Mouse (Mus musculus) kidney, embryonic 14.5 days (tissue): ENCODE measurements at regions not wholly inside any gene's neighbourhood (a gene's known extent, or its start where the extent isn't known, plus 50 kb on each side); places are given as distances from the start of the nearest gene placed in this dataset.

ENCODE experiments used
- ATAC-seq: fragments of 200-750 bp; cut with Nextera tagmentation; 2 replicates; pipeline ENCODE4 v1.8.0; 2017; ENCODE audit warnings: moderate number of reproducible peaks, mild to moderate bottlenecking, moderate TSS enrichment, moderate library complexity; ENCODE audit not compliant: low FRiP score, low TSS enrichment
- H3K27ac ChIP-seq: fragments of 300-500 bp; sonication (generic); 2 replicates; pipeline ENCODE4 v1.5.1; 2014; ENCODE audit warnings: low read depth, mild to moderate bottlenecking, low read length, moderate library complexity, mixed read lengths
- H3K27me3 ChIP-seq: fragments of 300-500 bp; sonication (generic); 2 replicates; pipeline ENCODE4 v1.6.1; 2014; ENCODE audit warnings: mild to moderate bottlenecking, low read length; ENCODE audit not compliant: control insufficient read depth, insufficient read depth
- H3K36me3 ChIP-seq: fragments of 300-500 bp; sonication (generic); 2 replicates; pipeline ENCODE4 v1.6.1; 2014; ENCODE audit warnings: low read length, mixed read lengths; ENCODE audit not compliant: control insufficient read depth, insufficient read depth
- H3K4me1 ChIP-seq: fragments of 300-500 bp; sonication (generic); 2 replicates; pipeline ENCODE4 v1.6.1; 2014; ENCODE audit warnings: low read length, mixed read lengths; ENCODE audit not compliant: control insufficient read depth, insufficient read depth
- H3K4me2 ChIP-seq: fragments of 300-500 bp; sonication (generic); replicated peaks from 2 replicates; pipeline ENCODE4 v1.6.1; 2014; ENCODE audit warnings: low read depth, mild to moderate bottlenecking, low read length
- H3K4me3 ChIP-seq: fragments of 300-500 bp; sonication (generic); 2 replicates; pipeline ENCODE4 v1.5.1; 2014; ENCODE audit warnings: mild to moderate bottlenecking, low read length
- H3K9ac ChIP-seq: fragments of 300-500 bp; sonication (generic); 2 replicates; pipeline ENCODE4 v1.6.1; 2014; ENCODE audit warnings: low read depth, mild to moderate bottlenecking, low read length, moderate library complexity
- H3K9me3 ChIP-seq: fragments of 300-500 bp; sonication (generic); 2 replicates; pipeline ENCODE4 v1.6.1; 2016; ENCODE audit warnings: low read length; ENCODE audit not compliant: control insufficient read depth
- WGBS: fragments of 180-500 bp; shearing (Covaris S2); extraction: QIAGEN DNeasy Blood & Tissue Kit; methylation state at CpG from one replicate; pipeline ENCODE4 v1.1.7; 2014; 5-methylcytosine and 5-hydroxymethylcytosine counted together

DNA sequence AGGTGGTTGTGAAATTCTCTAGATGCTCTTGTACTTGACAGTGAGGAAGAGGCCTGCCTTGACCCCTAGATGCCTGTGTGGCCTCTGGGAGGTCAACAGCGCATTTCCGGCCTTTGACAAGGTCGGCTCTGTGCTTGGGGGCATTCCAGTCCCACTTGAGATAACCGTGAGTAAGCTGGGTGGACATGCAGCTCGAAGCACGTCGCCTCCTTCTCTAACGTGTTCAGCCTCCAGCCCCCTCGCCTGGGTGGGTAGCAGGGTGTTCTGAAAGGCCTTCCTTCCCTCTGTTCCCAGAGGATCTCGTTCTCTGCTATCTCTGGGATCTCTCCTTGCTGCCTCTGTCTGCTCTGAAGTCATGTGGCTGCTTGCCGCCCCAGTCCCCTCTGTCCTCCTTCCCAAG, 70.2 kb upstream of the Slc38a2 start:
- Histone ChIP-seq H3K4me2 (no peak overlapping the region), H3K36me3 (no peaks in the 10 kb centered on the region), H3K9ac (no peak overlapping the region), H3K27ac (no peak overlapping the region; the same call in 1 of the 2 replicates), H3K27me3 (no peaks in the 10 kb centered on the region), H3K4me3 (no peak overlapping the region), H3K9me3 (0 out of 2 replicates have a peak, but pooled peaks cover 2% of the 10 kb centered on the region), H3K4me1 (0 out of 2 replicates have a peak, but pooled peaks cover 3% of the 10 kb centered on the region)
- 77% methylated on average over 11 of the region's 11 CpGs for WGBS
- no peak for ATAC-seq

DNA sequence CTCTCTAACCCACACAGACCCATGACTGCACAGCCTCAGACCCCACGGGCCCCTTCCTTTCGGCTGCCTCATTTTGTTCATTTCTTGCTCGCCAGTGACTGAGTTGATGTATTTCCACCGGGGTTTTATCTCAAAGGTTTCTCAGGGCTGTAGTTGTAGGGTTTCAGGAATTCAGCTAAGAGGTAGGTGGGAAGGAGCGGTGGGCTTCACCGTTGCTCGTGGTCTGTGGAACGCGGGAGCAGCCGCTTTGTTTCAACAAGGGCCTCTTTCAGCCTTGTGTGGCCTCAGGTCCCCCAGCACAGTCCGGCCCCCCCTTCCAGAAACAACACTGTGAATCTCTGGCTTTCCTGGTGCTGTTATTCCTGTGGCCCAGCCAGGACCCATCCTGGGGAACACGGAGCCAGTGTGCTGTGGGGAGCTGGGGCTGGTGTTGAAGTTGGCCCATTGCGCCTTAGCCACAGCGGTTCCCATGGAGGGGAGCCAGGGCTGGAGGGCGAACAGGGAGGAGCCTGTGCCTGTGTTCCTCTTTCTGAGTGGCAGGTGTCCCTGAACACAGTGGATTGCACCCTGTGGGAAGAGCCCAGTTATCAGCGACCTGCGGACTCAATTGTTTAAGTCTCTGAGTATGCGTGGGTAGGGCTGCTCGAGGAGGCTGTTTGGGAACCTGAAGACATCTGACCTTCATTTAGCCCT, 68.9 kb upstream of the Slc38a2 start:
- H3K36me3 ChIP-seq, result no peaks in the 10 kb centered on the region
- H3K9ac ChIP-seq, result no peak overlapping the region
- no peak overlapping the region for H3K27ac ChIP-seq
- 0 out of 2 replicates have a peak, but pooled peaks cover 2% of the 10 kb centered on the region for H3K9me3 ChIP-seq
- no peak for ATAC-seq
- 0 out of 2 replicates have a peak, but pooled peaks cover 3% of the 10 kb centered on the region for H3K4me1 ChIP-seq
- WGBS, result 82% methylated on average over 19 of the region's 19 CpGs
- H3K27me3 ChIP-seq, result no peaks in the 10 kb centered on the region
- H3K4me2 ChIP-seq, result no peak overlapping the region
- H3K4me3 ChIP-seq, result no peak overlapping the region

DNA sequence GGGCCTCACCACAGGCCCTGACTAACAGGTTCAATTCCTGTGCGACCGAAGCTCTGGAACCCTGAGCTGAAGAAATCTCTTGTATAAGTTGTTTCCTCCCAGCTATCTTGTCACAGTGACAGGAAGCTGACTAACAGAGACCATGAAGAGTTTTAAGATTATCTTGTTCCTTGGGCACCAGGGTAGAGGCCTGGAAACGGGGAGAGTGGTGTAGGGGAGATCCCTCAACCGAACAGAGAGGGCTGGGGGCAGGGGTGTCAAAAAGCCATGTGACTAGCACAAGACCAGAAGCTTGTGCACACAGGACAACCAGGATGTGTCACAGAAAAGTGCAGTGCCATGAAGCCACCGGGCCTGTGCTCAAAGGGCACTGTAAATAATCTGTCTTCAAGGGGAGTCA, 67.7 kb upstream of the Slc38a2 start:
- WGBS, result 82% methylated on average over 5 of the region's 5 CpGs
- no peak for ATAC-seq
- no peaks in the 10 kb centered on the region for H3K36me3 ChIP-seq
- no peak overlapping the region for H3K4me2 ChIP-seq
- H3K4me1 ChIP-seq, result 0 out of 2 replicates have a peak, but pooled peaks cover 3% of the 10 kb centered on the region
- H3K27me3 ChIP-seq, result no peaks in the 10 kb centered on the region
- 0 out of 2 replicates have a peak, but pooled peaks cover 2% of the 10 kb centered on the region for H3K9me3 ChIP-seq
- H3K9ac ChIP-seq, result no peak overlapping the region
- H3K4me3 ChIP-seq, result no peak overlapping the region
- no peak overlapping the region for H3K27ac ChIP-seq

DNA sequence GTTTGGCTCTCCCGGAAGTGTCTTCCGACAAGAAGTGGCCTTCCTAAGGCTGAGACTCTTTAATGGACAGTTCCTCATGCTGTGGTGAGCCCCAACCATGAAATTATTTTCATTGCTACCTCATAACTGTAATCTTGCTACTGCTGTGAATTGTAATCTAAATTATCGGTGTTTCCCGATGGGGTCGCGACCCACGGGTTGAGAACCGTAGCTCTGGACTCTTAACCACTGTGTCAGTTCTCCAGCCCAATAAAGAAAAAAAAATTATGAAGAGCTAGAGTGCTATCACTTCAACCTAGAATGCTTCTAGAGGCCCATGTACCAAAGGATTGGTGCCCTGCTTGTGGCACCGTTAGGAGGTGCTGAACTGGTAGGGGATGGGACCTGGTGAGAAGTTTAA, 66.7 kb upstream of the Slc38a2 start:
- Histone ChIP-seq H3K4me3 (no peak overlapping the region), H3K9me3 (0 out of 2 replicates have a peak, but pooled peaks cover 2% of the 10 kb centered on the region), H3K27ac (no peak overlapping the region), H3K27me3 (no peaks in the 10 kb centered on the region), H3K36me3 (no peaks in the 10 kb centered on the region), H3K9ac (no peak overlapping the region), H3K4me2 (no peak overlapping the region), H3K4me1 (0 out of 2 replicates have a peak, but pooled peaks cover 3% of the 10 kb centered on the region)
- 94% methylated on average over 9 of the region's 9 CpGs for WGBS
- ATAC-seq, result no peak

DNA sequence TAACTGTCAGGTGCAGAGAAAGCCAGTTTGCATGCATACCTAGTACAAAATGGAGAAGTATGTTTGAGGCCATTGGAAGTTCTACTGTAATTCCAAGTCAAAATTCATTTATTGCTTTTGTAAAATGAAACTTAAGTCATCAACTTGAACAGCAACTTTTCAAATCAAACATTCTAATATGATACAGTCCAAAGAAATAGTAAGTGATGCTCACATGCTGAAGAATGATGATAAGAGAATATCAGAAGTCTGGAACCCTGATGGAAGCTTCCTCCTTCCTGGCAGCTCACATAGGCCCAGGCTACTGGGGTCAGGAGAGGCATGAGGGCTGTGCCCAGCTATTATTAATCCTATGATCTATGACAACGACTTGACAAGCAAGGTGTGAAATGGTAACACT, 64.1 kb upstream of the Slc38a2 start:
- H3K9me3 ChIP-seq, result 0 out of 2 replicates have a peak, but pooled peaks cover 2% of the 10 kb centered on the region
- no peaks in the 10 kb centered on the region for H3K36me3 ChIP-seq
- no peak overlapping the region for H3K27ac ChIP-seq
- H3K4me2 ChIP-seq, result no peak overlapping the region
- 90% methylated on average over 1 of the region's 1 CpGs for WGBS
- no peaks in the 10 kb centered on the region for H3K27me3 ChIP-seq
- no peak overlapping the region for H3K4me3 ChIP-seq
- H3K9ac ChIP-seq, result no peak overlapping the region
- peaks cover under 1% of the 10 kb centered on the region; the same call in 1 of the 2 replicates for H3K4me1 ChIP-seq
- no peak for ATAC-seq

DNA sequence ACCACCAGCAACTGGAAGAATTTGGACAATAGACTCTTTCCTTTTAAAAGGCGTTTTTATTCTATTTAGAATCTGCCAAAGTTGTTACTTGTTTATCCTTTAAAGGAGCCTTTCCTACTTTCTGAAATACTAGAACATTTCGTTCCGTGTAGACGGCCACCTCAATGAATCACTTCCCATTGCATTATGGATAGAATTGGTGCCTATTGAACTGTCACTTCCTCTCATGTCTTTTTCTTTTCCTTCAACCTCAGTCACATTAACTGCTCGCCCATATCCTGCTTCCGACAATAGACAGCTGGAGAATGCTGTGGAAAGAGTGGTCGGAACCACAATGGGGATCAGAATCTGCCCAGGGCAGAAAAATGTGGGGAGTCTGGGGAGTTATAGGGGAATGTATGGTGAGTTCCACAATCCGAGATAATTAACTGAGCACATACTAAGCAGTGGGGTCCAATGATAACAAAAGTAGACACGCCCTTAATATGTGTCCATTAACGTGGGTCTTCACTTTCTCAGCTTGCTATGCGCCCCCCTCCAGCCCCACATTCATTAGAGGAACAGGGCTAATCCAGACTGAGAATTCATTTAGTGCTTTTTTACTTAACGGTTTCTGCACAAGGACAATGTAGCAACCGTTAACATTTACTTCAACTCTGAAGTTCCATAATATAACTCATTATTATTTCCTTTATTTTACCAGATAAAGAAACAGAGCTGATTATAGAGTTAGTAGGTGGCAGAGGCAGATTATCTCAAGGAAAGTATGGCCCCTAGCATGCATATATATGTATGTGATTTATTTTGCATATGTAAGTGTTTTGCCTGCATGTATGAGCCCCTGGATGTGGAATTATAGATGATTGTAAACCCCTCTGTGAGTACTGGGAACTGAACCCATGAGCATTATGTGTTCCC, 59.8 kb upstream of the Slc38a2 start:
- H3K27ac ChIP-seq, result peak overlapping the region; percentile 37; the same call in 1 of the 2 replicates
- H3K4me2 ChIP-seq, result no peak overlapping the region
- WGBS, result 73% methylated on average over 13 of the region's 13 CpGs
- H3K9me3 ChIP-seq, result no peaks in the 10 kb centered on the region
- peaks cover 4% of the 10 kb centered on the region; the same call in 1 of the 2 replicates for H3K4me1 ChIP-seq
- no peak overlapping the region for H3K4me3 ChIP-seq
- H3K9ac ChIP-seq, result no peak overlapping the region
- no peaks in the 10 kb centered on the region for H3K36me3 ChIP-seq
- H3K27me3 ChIP-seq, result no peaks in the 10 kb centered on the region
- no peak for ATAC-seq

DNA sequence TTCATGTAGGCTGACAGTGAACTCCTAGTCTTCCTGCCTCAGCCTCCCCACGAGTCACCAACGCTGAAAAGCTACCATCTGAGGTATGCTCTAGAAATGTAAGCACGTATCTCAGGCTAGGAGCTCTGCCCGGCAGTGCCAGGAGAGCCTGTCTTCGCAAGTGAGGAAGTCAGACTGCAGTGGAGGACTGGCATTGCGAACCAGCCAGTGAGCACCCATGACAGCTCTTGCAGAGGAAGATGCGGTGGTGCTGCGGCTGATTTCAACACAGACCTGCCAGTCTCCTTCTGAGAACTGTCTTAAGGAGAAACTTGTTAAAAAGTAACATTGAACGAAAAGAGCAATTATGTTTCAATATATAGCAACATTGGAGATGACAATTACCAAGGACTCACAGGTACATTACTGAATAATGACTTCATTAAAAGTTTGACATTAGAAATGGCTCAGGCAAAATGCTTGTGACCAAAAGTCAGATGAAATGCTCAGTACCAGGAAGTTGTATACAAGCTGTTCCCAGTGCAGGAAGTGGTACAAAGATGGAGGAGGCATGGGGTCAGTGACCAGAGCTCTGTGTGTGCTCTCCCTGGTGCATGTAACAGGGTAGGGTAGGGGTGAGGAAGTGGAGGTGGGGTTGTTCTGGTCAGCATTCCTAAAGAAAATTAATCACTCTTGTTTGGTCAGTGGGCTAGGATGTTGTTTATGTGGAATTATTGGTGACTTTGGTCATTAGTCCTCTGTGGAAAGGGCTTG, 58.1 kb upstream of the Slc38a2 start:
- Histone ChIP-seq H3K27me3 (no peaks in the 10 kb centered on the region), H3K9ac (no peak overlapping the region), H3K9me3 (no peaks in the 10 kb centered on the region), H3K4me2 (no peak overlapping the region), H3K4me1 (peaks cover 4% of the 10 kb centered on the region; the same call in 1 of the 2 replicates), H3K27ac (no peak overlapping the region), H3K4me3 (no peak overlapping the region), H3K36me3 (no peaks in the 10 kb centered on the region)
- peak; percentile 75; the same call in 1 of the 2 replicates for ATAC-seq
- WGBS, result 87% methylated on average over 9 of the region's 9 CpGs

DNA sequence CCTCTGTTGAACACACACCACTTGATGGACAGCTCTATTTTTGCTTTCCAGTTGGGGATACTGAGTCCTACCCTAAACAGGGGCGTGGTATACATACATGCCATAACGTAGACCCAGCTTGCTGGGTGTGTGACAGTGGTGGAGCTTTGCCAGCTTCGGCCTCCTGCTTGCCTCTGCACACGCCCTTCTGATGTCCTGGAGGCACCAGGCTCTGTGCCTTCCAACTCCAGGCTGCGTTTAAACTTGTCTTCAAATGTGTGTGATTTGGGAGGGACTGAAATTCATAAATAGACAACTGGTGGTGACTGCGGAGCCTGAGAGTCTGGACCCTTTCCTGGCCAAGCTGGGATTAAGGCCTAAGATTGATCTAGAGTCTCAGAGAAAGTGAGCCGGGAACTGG, 56.9 kb upstream of the Slc38a2 start:
- H3K27ac ChIP-seq, result no peak overlapping the region
- no peak overlapping the region for H3K9ac ChIP-seq
- no peaks in the 10 kb centered on the region for H3K9me3 ChIP-seq
- no peaks in the 10 kb centered on the region for H3K27me3 ChIP-seq
- 82% methylated on average over 7 of the region's 7 CpGs for WGBS
- no peak for ATAC-seq
- H3K4me3 ChIP-seq, result no peak overlapping the region
- no peaks in the 10 kb centered on the region for H3K36me3 ChIP-seq
- no peak overlapping the region for H3K4me2 ChIP-seq
- peaks cover 4% of the 10 kb centered on the region; the same call in 1 of the 2 replicates for H3K4me1 ChIP-seq
